Mouse (Mus musculus) neural tube, embryonic 15.5 days (tissue): ENCODE measurements around the gene Nphs2. TPM values are rescaled to one million over a fixed set of nuclear protein-coding genes. Genes with fewer than 3 reads are reported as not detected.
"Not testable (repeated sequence)": the region's sequence is repeated elsewhere in the genome, so short reads cannot be mapped to it uniquely, and the experiment has no call there.

Source experiments
- ATAC-seq: fragments of 200-750 bp; cut with Nextera tagmentation; 2 replicates; pipeline ENCODE4 v1.8.0; 2017; ENCODE audit warnings: mild to moderate bottlenecking, moderate TSS enrichment, moderate library complexity; ENCODE audit not compliant: low FRiP score
- H3K27ac ChIP-seq: fragments of 300-500 bp; sonication (generic); replicated peaks from 2 replicates; pipeline ENCODE4 v1.5.1; 2015; ENCODE audit warnings: mild to moderate bottlenecking, inconsistent platforms
- H3K27me3 ChIP-seq: fragments of 300-500 bp; sonication (generic); replicated peaks from 2 replicates; pipeline ENCODE4 v1.6.1; 2015; ENCODE audit warnings: inconsistent platforms
- H3K36me3 ChIP-seq: fragments of 300-500 bp; sonication (generic); 2 replicates; pipeline ENCODE4 v1.6.1; 2015; ENCODE audit warnings: inconsistent platforms
- H3K4me1 ChIP-seq: fragments of 300-500 bp; sonication (generic); 2 replicates; pipeline ENCODE4 v1.6.1; 2015; ENCODE audit warnings: inconsistent platforms
- H3K4me2 ChIP-seq: fragments of 300-500 bp; sonication (generic); 2 replicates; pipeline ENCODE4 v1.6.1; 2015; ENCODE audit warnings: inconsistent platforms, mild to moderate bottlenecking, moderate library complexity
- H3K4me3 ChIP-seq: fragments of 300-500 bp; sonication (generic); replicated peaks from 2 replicates; pipeline ENCODE4 v1.5.1; 2015; ENCODE audit warnings: mild to moderate bottlenecking, inconsistent platforms
- H3K9ac ChIP-seq: fragments of 300-500 bp; sonication (generic); replicated peaks from 2 replicates; pipeline ENCODE4 v1.6.1; 2015; ENCODE audit warnings: mild to moderate bottlenecking, inconsistent platforms
- H3K9me3 ChIP-seq: fragments of 300-500 bp; sonication (generic); replicated peaks from 2 replicates; pipeline ENCODE4 v1.6.1; 2016; ENCODE audit warnings: inconsistent platforms
- WGBS: fragments of 180-500 bp; shearing (Covaris S2); methylation state at CpG from one replicate; pipeline ENCODE4 v1.1.7; 2015; ENCODE audit warnings: mixed read lengths; 5-methylcytosine and 5-hydroxymethylcytosine counted together
- polyA plus RNA-seq: library from polyadenylated mRNA; unstranded; fragments of >200 nt; fragmentation: Nextera tagmentation; extraction: Ambion mirVana; gene quantifications from 2 replicates; pipeline ENCODE4 v1.2.1, GENCODE M21; 2015

Nphs2 gene
- 0.17 and 0.22 TPM in 2 replicates for polyA plus RNA-seq

GRCm38 (mm10) chr1:156310630-156311029 is at the start of gene Nphs2:
TSS of gene Nphs2 (plus strand) at chr1:156310727.
- Histone ChIP-seq H3K27ac (no peak within 1 kb of the TSS), H3K4me1 (peaks cover 6% of the 10 kb centered on the region; the same call in 1 of the 2 replicates), H3K4me3 (peak within 1 kb of the TSS; percentile 17), H3K9ac (no peak within 1 kb of the TSS), H3K27me3 (peaks cover 35% of the 10 kb centered on the region), H3K4me2 (peak within 1 kb of the TSS; percentile 49), H3K36me3 (no peaks in the 10 kb centered on the region), H3K9me3 (no peaks in the 10 kb centered on the region)
- WGBS, result 3% methylated on average over 29 of the region's 29 CpGs
- ATAC-seq, result no peak

- Histone ChIP-seq H3K36me3 (no peaks in the 10 kb centered on the region), H3K27ac (no peak overlapping the region), H3K4me1 (no peaks in the 10 kb centered on the region), H3K9me3 (no peaks in the 10 kb centered on the region), H3K27me3 (no peaks in the 10 kb centered on the region), H3K4me2 (no peak overlapping the region), H3K4me3 (no peak overlapping the region), H3K9ac (no peak overlapping the region)
- 49% methylated on average over 2 of the region's 2 CpGs for WGBS
- ATAC-seq, result no peak
Observed at GRCm38 (mm10) chr1:156263352-156263751, 47.2 kb upstream of the Nphs2 start.

- H3K9ac ChIP-seq, result no peak overlapping the region
- no peaks in the 10 kb centered on the region for H3K27me3 ChIP-seq
- H3K4me3 ChIP-seq, result no peak overlapping the region
- no peaks in the 10 kb centered on the region for H3K9me3 ChIP-seq
- H3K4me1 ChIP-seq, result no peaks in the 10 kb centered on the region
- H3K4me2 ChIP-seq, result no peak overlapping the region
- no peaks in the 10 kb centered on the region for H3K36me3 ChIP-seq
- no peak overlapping the region for H3K27ac ChIP-seq
- 86% methylated on average over 8 of the region's 8 CpGs for WGBS
- no peak for ATAC-seq
Observed at GRCm38 (mm10) chr1:156263946-156264345, 46.6 kb upstream of the Nphs2 start.

GRCm38 (mm10) chr1:156268546-156268945 is 42.0 kb upstream of the Nphs2 start:
- not testable (repeated sequence) for H3K27ac ChIP-seq, H3K4me2 ChIP-seq, H3K4me3 ChIP-seq, H3K27me3 ChIP-seq, ATAC-seq, H3K36me3 ChIP-seq, H3K4me1 ChIP-seq, H3K9ac ChIP-seq, H3K9me3 ChIP-seq
- WGBS, result 28% methylated on average over 3 of the region's 3 CpGs

- ATAC-seq, result no peak
- Histone ChIP-seq H3K4me1 (no peaks in the 10 kb centered on the region), H3K36me3 (no peaks in the 10 kb centered on the region), H3K9ac (no peak overlapping the region), H3K9me3 (no peaks in the 10 kb centered on the region), H3K27me3 (no peaks in the 10 kb centered on the region), H3K4me2 (no peak overlapping the region), H3K4me3 (no peak overlapping the region), H3K27ac (no peak overlapping the region)
- WGBS, result 87% methylated on average over 9 of the region's 9 CpGs
Observed at GRCm38 (mm10) chr1:156270471-156270870, 40.1 kb upstream of the Nphs2 start.

GRCm38 (mm10) chr1:156271654-156272053 is 38.9 kb upstream of the Nphs2 start:
- H3K4me2 ChIP-seq, result no peak overlapping the region
- no peaks in the 10 kb centered on the region for H3K36me3 ChIP-seq
- no peak overlapping the region for H3K27ac ChIP-seq
- H3K9me3 ChIP-seq, result no peaks in the 10 kb centered on the region
- H3K4me1 ChIP-seq, result no peaks in the 10 kb centered on the region
- H3K27me3 ChIP-seq, result no peaks in the 10 kb centered on the region
- H3K4me3 ChIP-seq, result no peak overlapping the region
- ATAC-seq, result no peak
- H3K9ac ChIP-seq, result no peak overlapping the region
- 33% methylated on average over 5 of the region's 5 CpGs for WGBS

- Histone ChIP-seq H3K27ac (no peak overlapping the region), H3K9ac (no peak overlapping the region), H3K9me3 (no peaks in the 10 kb centered on the region), H3K4me3 (no peak overlapping the region), H3K4me1 (no peaks in the 10 kb centered on the region; the same call in 1 of the 2 replicates), H3K4me2 (no peak overlapping the region), H3K27me3 (no peaks in the 10 kb centered on the region), H3K36me3 (no peaks in the 10 kb centered on the region)
- ATAC-seq, result no peak
- WGBS, result 65% methylated on average over 7 of the region's 7 CpGs
Observed at GRCm38 (mm10) chr1:156273647-156274046, 36.9 kb upstream of the Nphs2 start.

- Histone ChIP-seq H3K4me2 (no peak overlapping the region), H3K4me3 (no peak overlapping the region), H3K36me3 (no peaks in the 10 kb centered on the region), H3K4me1 (no peaks in the 10 kb centered on the region; the same call in 1 of the 2 replicates), H3K27me3 (no peaks in the 10 kb centered on the region), H3K27ac (no peak overlapping the region), H3K9ac (no peak overlapping the region), H3K9me3 (no peaks in the 10 kb centered on the region)
- 86% methylated on average over 7 of the region's 7 CpGs for WGBS
- ATAC-seq, result no peak
Observed at GRCm38 (mm10) chr1:156280131-156280530, 30.4 kb upstream of the Nphs2 start.

GRCm38 (mm10) chr1:156284207-156284606 is 26.3 kb upstream of the Nphs2 start:
- no peaks in the 10 kb centered on the region for H3K27me3 ChIP-seq
- H3K9ac ChIP-seq, result no peak overlapping the region
- no peaks in the 10 kb centered on the region for H3K36me3 ChIP-seq
- 71% methylated on average over 10 of the region's 10 CpGs for WGBS
- no peak for ATAC-seq
- no peak overlapping the region for H3K4me2 ChIP-seq
- H3K4me3 ChIP-seq, result no peak overlapping the region
- H3K27ac ChIP-seq, result no peak overlapping the region
- no peaks in the 10 kb centered on the region for H3K4me1 ChIP-seq
- no peaks in the 10 kb centered on the region for H3K9me3 ChIP-seq

GRCm38 (mm10) chr1:156284851-156285540 is 25.5 kb upstream of the Nphs2 start:
- no peaks in the 10 kb centered on the region for H3K27me3 ChIP-seq
- no peaks in the 10 kb centered on the region for H3K36me3 ChIP-seq
- H3K4me2 ChIP-seq, result no peak overlapping the region
- 52% methylated on average over 9 of the region's 9 CpGs for WGBS
- H3K4me1 ChIP-seq, result no peaks in the 10 kb centered on the region
- no peak overlapping the region for H3K27ac ChIP-seq
- H3K9me3 ChIP-seq, result no peaks in the 10 kb centered on the region
- no peak for ATAC-seq
- H3K4me3 ChIP-seq, result no peak overlapping the region
- H3K9ac ChIP-seq, result no peak overlapping the region

GRCm38 (mm10) chr1:156285541-156285896 is 25.0 kb upstream of the Nphs2 start:
- Histone ChIP-seq H3K4me2 (no peak overlapping the region), H3K27me3 (no peaks in the 10 kb centered on the region), H3K9me3 (no peaks in the 10 kb centered on the region), H3K4me3 (no peak overlapping the region), H3K4me1 (no peaks in the 10 kb centered on the region), H3K36me3 (no peaks in the 10 kb centered on the region), H3K27ac (no peak overlapping the region), H3K9ac (no peak overlapping the region)
- 89% methylated on average over 5 of the region's 5 CpGs for WGBS
- no peak for ATAC-seq

- 76% methylated on average over 9 of the region's 9 CpGs for WGBS
- no peak overlapping the region for H3K4me3 ChIP-seq
- no peak overlapping the region for H3K9ac ChIP-seq
- H3K4me1 ChIP-seq, result no peaks in the 10 kb centered on the region
- H3K4me2 ChIP-seq, result no peak overlapping the region
- no peak for ATAC-seq
- H3K9me3 ChIP-seq, result no peaks in the 10 kb centered on the region
- H3K27ac ChIP-seq, result no peak overlapping the region
- no peaks in the 10 kb centered on the region for H3K36me3 ChIP-seq
- H3K27me3 ChIP-seq, result no peaks in the 10 kb centered on the region
Observed at GRCm38 (mm10) chr1:156288556-156289221, 21.8 kb upstream of the Nphs2 start.
